Mouse (Mus musculus) heart, postnatal 14 days (tissue): ENCODE results near the gene Vegfa. TPM values are rescaled to one million over a fixed set of nuclear protein-coding genes. Genes with fewer than 3 reads are reported as not detected.
"Not testable (repeated sequence)": the region's sequence is repeated elsewhere in the genome, so short reads cannot be mapped to it uniquely, and the experiment has no call there.

Experiments used
- DNase-seq, 2 experiments: peaks; one replicate each; pipeline ENCODE4 v3.0.0; 2021 to 2022
- intact Hi-C: fragments of 180-260 bp; cut with DNase I; formaldehyde crosslinking; loops from one replicate; pipeline ENCODE4 v1.15.1; 2025
- total RNA-seq, 2 experiments: library from RNA; stranded (reverse); gene quantifications; 2 replicates each; pipeline ENCODE4 v1.2.3; 2021

Gene Vegfa
- total RNA-seq, 2 experiments from 2014 or later: 275 TPM

DNA sequence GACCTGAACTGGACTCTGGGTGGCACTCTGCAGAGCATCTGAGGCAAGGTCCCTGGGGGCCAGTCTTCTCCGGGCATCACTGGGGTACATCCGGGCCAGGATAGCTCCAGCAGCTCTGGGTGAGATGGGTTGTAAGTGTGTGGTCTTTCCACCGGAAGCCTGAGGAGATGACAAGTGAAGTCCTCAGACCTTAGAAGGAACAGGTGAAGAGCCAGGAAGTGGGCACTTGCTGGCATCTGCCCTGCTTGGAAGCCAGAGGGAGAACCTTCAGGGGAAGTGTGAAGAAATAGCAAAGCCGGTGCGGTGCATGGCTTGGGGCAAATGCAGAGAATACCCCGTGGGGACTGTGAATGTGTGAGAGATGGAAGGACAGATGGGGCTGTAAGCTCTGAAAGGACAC lies 21.7 kb downstream of the Vegfa start:
- intact Hi-C loops: no loop called here
- no peak for DNase-seq

DNA sequence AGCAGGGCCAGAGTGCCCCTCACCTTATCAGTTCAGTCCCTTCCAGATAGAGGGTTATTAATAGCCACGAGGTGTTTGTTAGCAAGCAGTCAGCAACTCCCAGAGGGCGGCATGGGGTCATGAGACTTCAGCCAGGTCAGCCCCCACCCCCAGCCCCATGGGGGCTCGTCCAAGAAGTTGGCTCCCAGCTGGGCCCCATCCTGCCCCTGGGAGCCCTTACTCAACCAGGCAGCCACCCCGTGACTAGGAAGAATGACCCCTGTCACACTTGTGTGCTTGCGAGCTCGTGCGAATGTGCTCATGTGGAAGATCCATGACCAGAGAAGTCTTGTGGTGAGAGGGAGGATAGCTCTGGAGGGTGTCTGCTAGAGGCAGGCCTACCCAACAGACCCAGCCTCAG lies 23.0 kb downstream of the Vegfa start:
- intact Hi-C loops: no loop called here
- peak; percentile 38 for DNase-seq

DNA sequence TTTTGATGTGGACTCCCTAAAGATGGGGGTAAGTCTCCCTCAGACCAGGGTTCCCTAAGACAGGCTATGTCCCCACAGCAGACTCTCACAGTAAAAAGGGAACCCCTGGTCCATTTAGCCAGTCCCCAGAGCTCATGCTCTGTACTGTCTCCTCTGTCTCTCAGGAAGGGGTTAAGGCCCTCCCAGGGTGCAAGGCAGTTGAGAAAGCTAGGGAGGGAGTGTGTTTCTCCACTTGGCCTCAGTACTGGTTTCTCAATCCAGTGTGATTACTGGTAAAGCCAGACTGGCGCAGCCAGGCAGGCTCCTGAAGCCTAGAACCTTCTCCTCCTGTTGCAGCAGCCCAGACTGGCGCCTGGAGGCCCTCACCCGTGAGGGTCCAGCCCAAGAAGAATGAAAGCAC lies 26.7 kb downstream of the Vegfa start:
- no peak for DNase-seq
- intact Hi-C loops: no loop called here

GRCm38 (mm10) chr17:46004482-46004881 lies 27.7 kb downstream of the Vegfa start:
- no peak for DNase-seq
- intact Hi-C loops: loop anchor here (5.0 kb wide), 1 partner anchor 47 kb away; no protein-coding TSS in a partner anchor

GRCm38 (mm10) chr17:46003717-46004481 lies 28.3 kb downstream of the Vegfa start:
- intact Hi-C loops: loop anchor here (5.0 kb wide), 1 partner anchor 47 kb away; no protein-coding TSS in a partner anchor
- peak; percentile 30 to 51 for DNase-seq

DNA sequence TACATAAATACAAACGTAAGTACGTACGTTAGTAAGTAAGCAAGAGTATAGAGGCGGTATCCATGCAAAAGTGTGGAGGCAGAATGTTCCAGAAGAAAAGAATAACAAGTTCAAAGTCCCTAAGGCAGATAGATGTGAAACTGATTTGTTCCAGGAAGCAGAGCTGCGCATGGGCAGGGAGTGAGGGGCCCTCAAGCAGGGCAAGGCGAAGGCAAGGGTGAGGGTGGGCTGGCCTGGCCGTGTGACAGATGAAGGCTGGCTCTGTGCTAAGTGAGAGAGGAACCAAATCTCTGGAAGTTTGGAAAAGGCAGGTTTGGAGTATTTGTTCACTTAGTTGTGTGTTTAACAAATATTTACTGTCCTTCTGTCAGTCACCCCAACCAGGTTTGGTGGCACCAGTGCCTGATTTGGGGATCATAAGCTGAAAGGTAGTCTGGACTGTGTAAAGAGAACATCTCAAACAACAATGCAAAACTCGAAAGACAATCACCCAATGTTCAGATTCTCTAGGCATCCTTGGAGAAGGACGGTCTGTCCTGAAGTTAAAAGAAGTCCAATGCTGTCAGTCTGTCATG lies 32.7 kb downstream of the Vegfa start:
- no peak for DNase-seq
- intact Hi-C loops: no loop called here

GRCm38 (mm10) chr17:45998363-45998762 lies 33.8 kb downstream of the Vegfa start:
- no peak for DNase-seq
- intact Hi-C loops: no loop called here

DNA sequence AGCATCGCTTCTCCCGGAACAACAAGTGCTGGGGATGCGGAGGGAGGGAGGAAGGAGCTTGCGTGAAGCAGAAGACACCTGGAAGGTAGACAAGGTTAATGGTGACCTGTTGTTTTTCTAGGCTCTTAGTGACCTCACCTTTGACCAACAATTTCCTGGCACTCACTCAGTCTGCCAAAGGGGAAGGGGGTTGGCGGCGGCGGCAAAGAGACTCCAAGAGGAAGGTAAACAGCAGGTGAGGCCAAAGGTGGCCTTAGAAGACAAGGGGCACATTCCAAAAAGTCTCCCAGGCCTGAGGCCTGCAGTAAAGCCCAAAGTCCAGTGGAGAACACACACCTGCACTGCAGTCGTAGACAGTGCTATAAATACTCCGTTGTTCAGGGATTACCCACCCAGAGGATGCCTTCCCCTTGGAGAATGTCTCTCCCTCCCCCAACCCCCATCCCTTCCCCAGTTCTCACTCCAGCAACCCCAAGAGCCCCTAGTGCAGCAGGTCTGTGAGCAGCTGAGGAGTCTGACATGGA lies 35.2 kb downstream of the Vegfa start:
- no peak for DNase-seq
- intact Hi-C loops: no loop called here

DNA sequence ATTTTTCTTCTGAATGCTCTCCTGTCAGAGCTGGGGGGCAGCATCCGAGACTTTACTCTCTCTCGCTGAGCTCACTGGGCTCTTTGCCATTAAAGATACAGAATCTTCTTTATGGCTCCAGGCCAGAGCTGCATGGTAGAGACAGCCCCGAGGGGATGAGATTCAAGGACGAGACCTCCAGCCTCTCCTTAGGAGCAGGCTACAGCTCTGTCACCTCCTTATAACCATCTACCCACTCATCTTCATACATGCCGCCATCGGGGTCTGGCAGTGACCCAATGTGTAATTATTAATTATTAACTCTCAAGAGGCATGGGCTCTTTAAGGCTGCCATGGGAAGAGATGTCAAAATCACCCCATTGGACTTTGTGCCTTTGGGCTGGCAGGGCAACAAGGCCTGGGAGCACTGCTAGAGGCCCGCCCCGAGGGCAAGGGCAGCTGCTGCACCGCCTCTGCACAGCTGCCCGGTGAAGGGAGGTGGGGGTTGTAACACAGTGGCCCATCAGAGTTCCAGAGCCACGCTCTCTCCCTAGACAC lies 37.8 kb downstream of the Vegfa start:
- intact Hi-C loops: no loop called here
- DNase-seq: no peak

DNA sequence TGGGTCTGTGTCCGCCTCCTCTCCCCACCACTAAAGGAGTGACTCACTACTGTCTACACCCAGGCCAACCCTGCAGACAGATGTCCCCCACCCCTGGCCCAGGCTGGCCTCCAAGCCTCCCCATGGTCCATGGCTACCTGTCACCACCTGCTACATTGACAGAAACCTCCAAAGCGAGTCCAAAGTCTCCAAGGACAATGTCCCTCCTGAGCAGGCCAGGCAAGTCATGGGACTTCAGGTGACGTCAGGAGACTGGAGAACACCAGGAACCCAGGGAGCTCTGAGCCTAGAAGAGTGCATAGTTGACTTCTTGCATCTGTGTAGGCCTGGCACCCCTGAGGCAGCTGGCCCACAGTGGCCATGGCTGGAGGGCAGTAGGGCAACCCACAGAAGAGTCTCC lies 45.3 kb downstream of the Vegfa start:
- intact Hi-C loops: no loop called here
- DNase-seq: no peak

DNA sequence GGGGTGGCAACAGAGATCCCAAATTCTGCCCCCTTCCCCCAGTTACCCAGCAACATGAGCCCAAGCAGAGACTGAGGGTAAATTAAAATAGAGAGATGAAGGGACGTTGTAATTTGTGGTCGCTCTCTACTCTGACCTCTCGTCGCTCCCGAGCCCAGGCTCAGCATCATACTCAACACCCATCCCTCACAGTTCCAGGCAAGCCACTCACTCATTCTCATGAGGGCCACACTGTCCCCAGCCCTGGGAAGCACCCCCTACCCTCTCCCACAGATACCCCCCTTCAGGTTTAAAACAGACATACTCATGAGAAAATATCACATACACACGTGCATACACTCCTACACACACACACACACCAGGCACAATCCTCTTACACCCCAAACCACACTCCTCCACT lies 45.8 kb downstream of the Vegfa start:
- DNase-seq: no peak
- intact Hi-C loops: no loop called here

DNA sequence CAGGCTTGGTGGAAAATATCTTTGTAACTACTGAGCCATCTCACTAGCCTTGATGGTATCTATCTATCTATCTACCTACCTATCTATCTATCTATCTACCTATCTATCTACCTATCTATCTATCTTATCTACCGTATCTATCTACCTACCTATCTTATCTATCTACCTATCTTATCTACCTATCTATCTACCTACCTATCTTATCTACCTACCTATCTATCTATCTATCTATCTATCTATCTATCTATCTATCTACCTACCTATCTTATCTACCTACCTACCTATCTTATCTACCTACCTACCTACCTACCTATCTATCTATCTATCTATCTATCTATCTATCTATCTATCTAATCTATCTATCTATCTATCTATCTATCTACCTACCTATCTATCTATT lies 49.0 kb downstream of the Vegfa start:
- intact Hi-C loops, DNase-seq: not testable (repeated sequence)

DNA sequence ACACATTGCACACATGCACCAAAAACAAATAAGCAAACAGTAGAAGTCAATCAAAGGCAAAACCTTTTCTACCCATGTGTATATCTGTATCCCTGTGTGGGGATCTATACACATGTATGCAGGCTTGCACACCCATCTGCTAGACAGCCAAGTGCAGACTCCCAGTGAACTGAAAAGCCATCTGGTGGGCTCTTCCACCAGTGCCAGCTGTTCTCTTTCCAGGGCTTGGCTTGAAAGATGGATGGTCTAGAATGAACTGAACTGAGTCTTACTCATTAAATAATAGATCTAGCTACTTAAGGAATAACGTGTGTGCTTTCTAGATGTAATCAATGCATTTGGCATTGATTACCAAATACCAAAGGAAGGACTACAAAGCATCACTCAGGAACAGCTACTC lies 50.3 kb downstream of the Vegfa start:
- no peak for DNase-seq
- intact Hi-C loops: no loop called here

GRCm38 (mm10) chr17:45979025-45979805 lies 53.0 kb downstream of the Vegfa start:
- intact Hi-C loops: no loop called here
- no peak for DNase-seq

DNA sequence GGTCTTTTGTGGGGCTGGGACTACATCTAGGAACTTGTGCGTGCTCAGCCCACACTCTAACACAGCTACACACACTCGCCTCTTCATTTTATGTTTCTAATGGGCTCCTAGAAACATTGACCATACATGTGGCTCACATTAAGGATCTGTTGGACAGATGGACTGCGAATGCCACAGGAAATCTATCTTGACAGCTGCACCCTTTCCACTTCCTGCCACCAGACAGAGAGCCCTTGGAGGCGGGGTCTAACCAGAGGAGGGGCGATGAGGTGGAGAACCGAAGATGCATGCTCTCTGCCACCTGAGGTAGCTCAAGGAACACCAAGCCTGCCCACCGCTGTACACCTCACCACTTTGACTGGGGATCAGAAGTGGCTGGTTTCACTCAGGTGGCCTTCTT lies 57.7 kb downstream of the Vegfa start:
- DNase-seq: no peak
- intact Hi-C loops: no loop called here

- DNase-seq: no peak
- intact Hi-C loops: no loop called here
Observed at GRCm38 (mm10) chr17:45973214-45973613, 59.0 kb downstream of the Vegfa start.

GRCm38 (mm10) chr17:45972405-45972804 lies 59.8 kb downstream of the Vegfa start:
- DNase-seq: no peak
- intact Hi-C loops: no loop called here

DNA sequence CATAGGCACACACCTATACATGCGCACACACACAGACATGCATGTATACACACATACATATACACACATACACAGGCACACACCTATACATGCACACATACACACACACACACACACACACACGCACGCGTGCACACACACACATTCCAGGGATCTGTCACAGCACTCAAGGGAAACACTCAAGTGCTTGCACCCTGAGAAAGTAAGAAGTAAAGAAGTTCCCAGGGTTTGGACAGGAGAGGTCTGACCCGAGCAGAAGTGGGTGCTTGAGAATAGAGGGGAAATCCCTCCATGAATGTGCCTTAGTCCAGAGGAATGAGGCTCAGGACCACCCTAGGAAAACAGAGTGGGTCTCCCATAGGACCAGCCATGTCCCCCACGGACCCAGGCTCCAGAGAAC lies 60.4 kb downstream of the Vegfa start:
- intact Hi-C loops: no loop called here
- DNase-seq: no peak

- intact Hi-C loops: no loop called here
- DNase-seq: no peak
Observed at GRCm38 (mm10) chr17:45970741-45971550, 61.2 kb downstream of the Vegfa start.

GRCm38 (mm10) chr17:45969596-45969995 lies 62.6 kb downstream of the Vegfa start:
- intact Hi-C loops: no loop called here
- DNase-seq: no peak
